Mouse (Mus musculus) kidney, postnatal 0 days (tissue): Measurements from ENCODE around the gene Foxc1. TPM values are rescaled to one million over a fixed set of nuclear protein-coding genes. Genes with fewer than 3 reads are reported as not detected.
A peak's percentile ranks its signal among the peaks of the same experiment; 100 is the strongest.

ENCODE experiments used
- ATAC-seq: fragments of 200-750 bp; cut with Nextera tagmentation; replicated peaks from 2 replicates; pipeline ENCODE4 v1.8.0; 2017; ENCODE audit warnings: low read depth, moderate number of reproducible peaks, moderate TSS enrichment, moderate library complexity; ENCODE audit not compliant: low FRiP score
- DNase-seq: peaks from one replicate; pipeline ENCODE4 v3.0.0-alpha.2; 2016; ENCODE audit warnings: low spot score
- H3K27ac ChIP-seq: fragments of 300-500 bp; sonication (generic); 2 replicates; pipeline ENCODE4 v1.5.1; 2014; ENCODE audit warnings: mild to moderate bottlenecking
- H3K27me3 ChIP-seq: fragments of 300-500 bp; sonication (generic); 2 replicates; pipeline ENCODE4 v1.6.1; 2014; ENCODE audit warnings: low read length, mixed read lengths; ENCODE audit not compliant: insufficient read depth
- H3K36me3 ChIP-seq: fragments of 300-500 bp; sonication (generic); 2 replicates; pipeline ENCODE4 v1.6.1; 2014; ENCODE audit warnings: low read length, mixed read lengths; ENCODE audit not compliant: insufficient read depth
- H3K4me1 ChIP-seq: fragments of 300-500 bp; sonication (generic); replicated peaks from 2 replicates; pipeline ENCODE4 v1.6.1; 2014; ENCODE audit warnings: antibody characterized with exemption, low read length, mixed read lengths; ENCODE audit not compliant: insufficient read depth
- H3K4me2 ChIP-seq: fragments of 300-500 bp; sonication (generic); 2 replicates; pipeline ENCODE4 v1.6.1; 2014; ENCODE audit warnings: mild to moderate bottlenecking, low read length, moderate library complexity, mixed read lengths
- H3K4me3 ChIP-seq: fragments of 300-500 bp; sonication (generic); replicated peaks from 2 replicates; pipeline ENCODE4 v1.5.1; 2014; ENCODE audit warnings: low read depth, low read length
- H3K9ac ChIP-seq: fragments of 300-500 bp; sonication (generic); 2 replicates; pipeline ENCODE4 v1.6.1; 2014; ENCODE audit warnings: low read depth, low read length
- H3K9me3 ChIP-seq: fragments of 300-500 bp; sonication (generic); replicated peaks from 2 replicates; pipeline ENCODE4 v1.6.1; 2016; ENCODE audit warnings: low read length, inconsistent platforms, mixed read lengths
- CTCF ChIP-seq: IDR thresholded peaks from 2 replicates; pipeline ENCODE4 v1.5.1; 2016; ENCODE audit warnings: antibody characterized with exemption, low read depth, mild to moderate bottlenecking, moderate library complexity
- WGBS: fragments of 180-500 bp; shearing (Covaris S2); extraction: QIAGEN DNeasy Blood & Tissue Kit; methylation state at CpG from one replicate; pipeline ENCODE4 v1.1.7; 2014; 5-methylcytosine and 5-hydroxymethylcytosine counted together
- polyA plus RNA-seq: library from polyadenylated mRNA; unstranded; fragments of >200 nt; fragmentation: Nextera tagmentation; extraction: Ambion mirVana; gene quantifications from 2 replicates; pipeline ENCODE4 v1.2.1, GENCODE M21; 2015

Foxc1 gene
- polyA plus RNA-seq, 1 experiment from 2014 or later, result 7.6 TPM

- Histone ChIP-seq H3K4me2 (no peak overlapping the region), H3K4me1 (0 out of 2 replicates have a peak, but pooled peaks cover 4% of the 10 kb centered on the region), H3K9ac (no peak overlapping the region), H3K36me3 (no peaks in the 10 kb centered on the region), H3K27me3 (no peaks in the 10 kb centered on the region), H3K4me3 (no peak overlapping the region), H3K27ac (no peak overlapping the region), H3K9me3 (no peaks in the 10 kb centered on the region)
- TF ChIP-seq CTCF, result no peak
- ATAC-seq (peak; percentile 82), DNase-seq (peak; percentile 57)
- WGBS, result 32% methylated on average over 17 of the region's 17 CpGs
Measured at GRCm38 (mm10) chr13:31779281-31779981, 27.0 kb upstream of the Foxc1 start.

GRCm38 (mm10) chr13:31780299-31780698 is 26.1 kb upstream of the Foxc1 start:
- Histone ChIP-seq H3K9ac (no peak overlapping the region), H3K27me3 (no peaks in the 10 kb centered on the region), H3K9me3 (no peaks in the 10 kb centered on the region), H3K4me3 (no peak overlapping the region), H3K36me3 (no peaks in the 10 kb centered on the region), H3K27ac (no peak overlapping the region), H3K4me2 (no peak overlapping the region), H3K4me1 (0 out of 2 replicates have a peak, but pooled peaks cover 4% of the 10 kb centered on the region)
- TF ChIP-seq CTCF, result no peak
- DNase-seq, result no peak
- ATAC-seq, result no peak
- WGBS, result 85% methylated on average over 3 of the region's 3 CpGs

GRCm38 (mm10) chr13:31782063-31782462 is 24.4 kb upstream of the Foxc1 start:
- H3K4me3 ChIP-seq, result no peak overlapping the region
- WGBS, result 92% methylated on average over 2 of the region's 2 CpGs
- no peaks in the 10 kb centered on the region for H3K27me3 ChIP-seq
- ATAC-seq (no peak), DNase-seq (no peak)
- TF ChIP-seq CTCF, result no peak
- H3K36me3 ChIP-seq, result no peaks in the 10 kb centered on the region
- H3K9me3 ChIP-seq, result no peaks in the 10 kb centered on the region
- H3K4me2 ChIP-seq, result no peak overlapping the region
- no peak overlapping the region for H3K27ac ChIP-seq
- 0 out of 2 replicates have a peak, but pooled peaks cover 4% of the 10 kb centered on the region for H3K4me1 ChIP-seq
- no peak overlapping the region for H3K9ac ChIP-seq

- no peaks in the 10 kb centered on the region for H3K9me3 ChIP-seq
- DNase-seq (no peak), ATAC-seq (no peak)
- no peak overlapping the region for H3K27ac ChIP-seq
- no peaks in the 10 kb centered on the region for H3K27me3 ChIP-seq
- H3K4me3 ChIP-seq, result no peak overlapping the region
- 0 out of 2 replicates have a peak, but pooled peaks cover under 1% of the 10 kb centered on the region for H3K4me1 ChIP-seq
- TF ChIP-seq CTCF, result no peak
- H3K4me2 ChIP-seq, result no peak overlapping the region
- no peak overlapping the region for H3K9ac ChIP-seq
- 75% methylated on average over 7 of the region's 7 CpGs for WGBS
- no peaks in the 10 kb centered on the region for H3K36me3 ChIP-seq
Measured at GRCm38 (mm10) chr13:31784757-31785156, 21.7 kb upstream of the Foxc1 start.

GRCm38 (mm10) chr13:31792480-31793132 is 13.8 kb upstream of the Foxc1 start:
- H3K4me2 ChIP-seq, result peak overlapping the region; percentile 46
- no peaks in the 10 kb centered on the region for H3K27me3 ChIP-seq
- 12% methylated on average over 17 of the region's 17 CpGs for WGBS
- no peak overlapping the region for H3K9ac ChIP-seq
- ATAC-seq (0 out of 2 replicates have a peak, but pooled peaks have one; percentile 10), DNase-seq (peak; percentile 89)
- H3K9me3 ChIP-seq, result no peaks in the 10 kb centered on the region
- H3K27ac ChIP-seq, result no peak overlapping the region
- H3K4me3 ChIP-seq, result 0 out of 2 replicates have a peak overlapping the region, but pooled peaks have one; percentile 4
- TF ChIP-seq CTCF, result peak; percentile 99
- no peaks in the 10 kb centered on the region for H3K36me3 ChIP-seq
- H3K4me1 ChIP-seq, result no peaks in the 10 kb centered on the region

GRCm38 (mm10) chr13:31793163-31793562 is 13.3 kb upstream of the Foxc1 start:
- Histone ChIP-seq H3K4me3 (no peak overlapping the region), H3K4me2 (peak overlapping the region; percentile 46; the same call in 1 of the 2 replicates), H3K27ac (no peak overlapping the region), H3K4me1 (no peaks in the 10 kb centered on the region), H3K9ac (no peak overlapping the region), H3K27me3 (no peaks in the 10 kb centered on the region), H3K36me3 (no peaks in the 10 kb centered on the region), H3K9me3 (no peaks in the 10 kb centered on the region)
- TF ChIP-seq CTCF, result no peak
- DNase-seq (no peak), ATAC-seq (no peak)
- WGBS, result 23% methylated on average over 5 of the region's 5 CpGs
